Mouse (Mus musculus): ENCODE data around the gene Aurkaip1. TPM values are rescaled to one million over a fixed set of nuclear protein-coding genes. Genes with fewer than 3 reads are reported as not detected.

The Aurkaip1 gene
- polyA plus RNA-seq, 1 experiment: 341 TPM

GRCm38 (mm10) chr4:155863001-155863400 is 31.9 kb downstream of the Aurkaip1 start, which contains the start of gene Tas1r3:
TSS of gene Tas1r3 (minus strand) at chr4:155863362.
- Histone ChIP-seq H3K4me3 (replicated peaks) (no peak within 1 kb of the TSS), H3K27me3 (replicated peaks) (no peaks in the 10 kb centered on the region), H3K9me3 (no peaks in the 10 kb centered on the region), H3K36me3 (replicated peaks; ENCODE audit: low read length) (peaks cover 99% of the 10 kb centered on the region), H3K4me1 (peaks cover 24% of the 10 kb centered on the region)
- TF ChIP-seq GATA1 (IDR thresholded peaks at IDR 0.05; ENCODE audit: borderline replicate concordance, low read length) (no peak), FLI1 (IDR thresholded peaks at IDR 0.05; ENCODE audit: low read length) (no peak)

DNA sequence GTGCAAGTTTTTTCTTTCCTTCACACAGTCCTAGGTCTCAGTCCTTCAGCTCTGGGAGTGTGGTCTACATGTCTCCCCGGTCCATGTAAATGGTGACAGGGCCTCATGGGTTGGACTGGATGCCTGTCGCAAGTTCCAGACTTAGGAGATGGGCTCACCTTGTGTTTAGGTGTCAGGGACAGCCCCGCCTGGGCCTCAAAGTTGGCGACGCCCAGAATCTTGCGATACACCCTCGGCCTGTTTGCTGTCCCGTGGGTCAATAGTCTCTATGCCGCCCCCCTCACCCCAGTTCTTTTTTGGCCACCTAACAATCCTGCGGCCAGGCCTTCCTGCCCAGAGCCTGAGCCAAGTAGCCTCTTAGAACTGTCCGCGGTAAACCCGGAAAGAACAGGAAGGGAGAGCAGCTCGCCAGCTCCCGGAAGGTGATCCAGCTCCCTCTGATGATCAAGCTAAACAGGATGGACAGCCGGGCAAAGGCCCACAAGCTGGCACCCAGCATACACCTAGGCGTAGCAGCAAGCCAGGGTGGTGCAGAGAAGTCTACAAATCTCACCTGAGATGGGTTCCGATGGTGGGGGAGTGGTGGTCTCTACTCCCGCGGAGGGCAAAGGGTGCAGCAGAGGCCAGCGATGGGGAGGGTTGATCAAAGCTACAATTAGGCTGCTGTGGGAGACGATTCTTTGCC is 37.7 kb downstream of the Aurkaip1 start:
- Histone ChIP-seq H3K9me3 (no peaks in the 10 kb centered on the region), H3K4me3 (replicated peaks) (peak overlapping the region; percentile 98), H3K4me1 (peaks cover 56% of the 10 kb centered on the region), H3K27me3 (replicated peaks) (no peaks in the 10 kb centered on the region), H3K36me3 (replicated peaks; ENCODE audit: low read length) (peaks cover 73% of the 10 kb centered on the region)
- no peak for TF ChIP-seq GATA1 (IDR thresholded peaks at IDR 0.05; ENCODE audit: borderline replicate concordance, low read length)
- TF ChIP-seq FLI1 (IDR thresholded peaks at IDR 0.05; ENCODE audit: low read length): no peak

GRCm38 (mm10) chr4:155869317-155870033 is 38.4 kb downstream of the Aurkaip1 start, which contains the start of the genes Cptp and Ints11:
TSS of gene Cptp (minus strand) at chr4:155869440.
TSS of gene Ints11 (plus strand) at chr4:155869546.
- H3K27me3 ChIP-seq (replicated peaks): no peaks in the 10 kb centered on the region
- peaks cover 56% of the 10 kb centered on the region for H3K4me1 ChIP-seq
- no peaks in the 10 kb centered on the region for H3K9me3 ChIP-seq
- peak within 1 kb of the TSS; percentile 98 for H3K4me3 ChIP-seq (replicated peaks)
- H3K36me3 ChIP-seq (replicated peaks; ENCODE audit: low read length): peaks cover 73% of the 10 kb centered on the region
- TF ChIP-seq GATA1 (IDR thresholded peaks at IDR 0.05; ENCODE audit: borderline replicate concordance, low read length): no peak
- TF ChIP-seq FLI1 (IDR thresholded peaks at IDR 0.05; ENCODE audit: low read length): 0 out of 2 replicates have a peak, but pooled peaks have one; percentile 41

DNA sequence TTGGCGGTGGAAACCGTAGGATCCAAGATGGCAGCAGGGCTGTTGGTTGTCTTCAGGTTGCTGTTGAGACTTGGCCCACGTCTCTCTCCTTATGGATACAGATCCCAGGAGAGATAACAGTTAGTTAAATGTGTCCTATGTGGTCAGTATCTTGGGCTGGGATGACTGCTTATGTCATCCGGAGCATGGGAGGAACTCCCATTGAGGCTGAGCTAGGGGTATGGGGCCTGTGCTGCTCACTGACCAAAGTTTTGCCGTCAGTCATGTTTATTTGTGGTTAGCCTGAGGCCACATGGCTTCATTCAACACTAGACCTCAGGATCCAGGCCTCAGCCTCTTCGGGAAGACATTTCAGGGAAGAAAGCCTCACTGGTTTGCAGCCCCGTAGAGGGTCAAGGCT is 40.3 kb downstream of the Aurkaip1 start:
- Histone ChIP-seq H3K4me3 (replicated peaks) (peak overlapping the region; percentile 9), H3K27me3 (replicated peaks) (no peaks in the 10 kb centered on the region), H3K9me3 (no peaks in the 10 kb centered on the region), H3K36me3 (replicated peaks; ENCODE audit: low read length) (peaks cover 68% of the 10 kb centered on the region), H3K4me1 (peaks cover 47% of the 10 kb centered on the region)
- TF ChIP-seq FLI1 (IDR thresholded peaks at IDR 0.05; ENCODE audit: low read length) (no peak), GATA1 (IDR thresholded peaks at IDR 0.05; ENCODE audit: borderline replicate concordance, low read length) (no peak)

Other genes with a start within 250 kb of the Aurkaip1 start
- 0.17 and 0.60 TPM in 2 replicates for gene Slc35e2, start 229.9 kb upstream of the Aurkaip1 start, polyA plus RNA-seq (2012; ENCODE audit: insufficient read depth, low replicate concordance)
- 9.7 and 77.3 TPM in 2 replicates for gene Cdk11b, start 206.4 kb upstream of the Aurkaip1 start, polyA plus RNA-seq (2012; ENCODE audit: insufficient read depth, low replicate concordance)
- gene Gm10563, start 185.9 kb upstream of the Aurkaip1 start, polyA plus RNA-seq (2012; ENCODE audit: insufficient read depth, low replicate concordance): not detected in 2 replicates
- 3.7 TPM in 1 of 2 replicates, not detected in the other for gene Mmp23, start 177.9 kb upstream of the Aurkaip1 start, polyA plus RNA-seq (2012; ENCODE audit: insufficient read depth, low replicate concordance)
- gene Mib2, start 162.1 kb upstream of the Aurkaip1 start, polyA plus RNA-seq (2012; ENCODE audit: insufficient read depth, low replicate concordance): 45.2 and 94.9 TPM in 2 replicates
- 0.44 and 4.7 TPM in 2 replicates for gene Fndc10, start 136.9 kb upstream of the Aurkaip1 start, polyA plus RNA-seq (2012; ENCODE audit: insufficient read depth, low replicate concordance)
- 37.1 and 112 TPM in 2 replicates for gene Ssu72, start 126.5 kb upstream of the Aurkaip1 start, polyA plus RNA-seq (2012; ENCODE audit: insufficient read depth, low replicate concordance)
- gene Tmem240, start 96.5 kb upstream of the Aurkaip1 start, polyA plus RNA-seq (2012; ENCODE audit: insufficient read depth, low replicate concordance): 1.2 and 3.2 TPM in 2 replicates
- 11.3 and 20.5 TPM in 2 replicates for gene Atad3a, start 70.2 kb upstream of the Aurkaip1 start, polyA plus RNA-seq (2012; ENCODE audit: insufficient read depth, low replicate concordance)
- 0.41 and 1.4 TPM in 2 replicates for gene Vwa1, start 56.6 kb upstream of the Aurkaip1 start, polyA plus RNA-seq (2012; ENCODE audit: insufficient read depth, low replicate concordance)
- 0.04 TPM in 1 of 2 replicates, not detected in the other for gene Tmem88b, start 45.4 kb upstream of the Aurkaip1 start, polyA plus RNA-seq (2012; ENCODE audit: insufficient read depth, low replicate concordance)
- gene Ankrd65, start 40.8 kb upstream of the Aurkaip1 start, polyA plus RNA-seq (2012; ENCODE audit: insufficient read depth, low replicate concordance): not detected in 2 replicates
- 10.2 and 29.9 TPM in 2 replicates for gene Mrpl20, start 28.4 kb upstream of the Aurkaip1 start, polyA plus RNA-seq (2012; ENCODE audit: insufficient read depth, low replicate concordance)
- 8.4 and 15.4 TPM in 2 replicates for gene Ccnl2, start 18.8 kb upstream of the Aurkaip1 start, polyA plus RNA-seq (2012; ENCODE audit: insufficient read depth, low replicate concordance)
- 0.13 TPM in 1 of 2 replicates, not detected in the other for gene Mxra8, start 8.4 kb downstream of the Aurkaip1 start, polyA plus RNA-seq (2012; ENCODE audit: insufficient read depth, low replicate concordance)
- gene Dvl1, start 16.1 kb downstream of the Aurkaip1 start, polyA plus RNA-seq (2012; ENCODE audit: insufficient read depth, low replicate concordance): 29.5 and 68.0 TPM in 2 replicates
- gene Tas1r3, start 32.1 kb downstream of the Aurkaip1 start, polyA plus RNA-seq (2012; ENCODE audit: insufficient read depth, low replicate concordance): 0.22 and 1.7 TPM in 2 replicates
- 1.5 and 3.5 TPM in 2 replicates for gene Cptp, start 38.2 kb downstream of the Aurkaip1 start, polyA plus RNA-seq (2012; ENCODE audit: insufficient read depth, low replicate concordance)
- gene Ints11, start 38.3 kb downstream of the Aurkaip1 start, polyA plus RNA-seq (2012; ENCODE audit: insufficient read depth, low replicate concordance): 12.5 and 14.1 TPM in 2 replicates
- gene Pusl1, start 60.5 kb downstream of the Aurkaip1 start, polyA plus RNA-seq (2012; ENCODE audit: insufficient read depth, low replicate concordance): 99.4 and 450 TPM in 2 replicates
- gene Acap3, start 60.5 kb downstream of the Aurkaip1 start, polyA plus RNA-seq (2012; ENCODE audit: insufficient read depth, low replicate concordance): 33.2 and 58.6 TPM in 2 replicates
- 90.8 and 106 TPM in 2 replicates for gene Ube2j2, start 112.6 kb downstream of the Aurkaip1 start, polyA plus RNA-seq (2012; ENCODE audit: insufficient read depth, low replicate concordance)
- 30.2 and 64.1 TPM in 2 replicates for gene C1qtnf12, start 131.0 kb downstream of the Aurkaip1 start, polyA plus RNA-seq (2012; ENCODE audit: insufficient read depth, low replicate concordance)
- 3.3 and 5.3 TPM in 2 replicates for gene B3galt6, start 161.4 kb downstream of the Aurkaip1 start, polyA plus RNA-seq (2012; ENCODE audit: insufficient read depth, low replicate concordance)
- 29.6 and 45.2 TPM in 2 replicates for gene Sdf4, start 161.6 kb downstream of the Aurkaip1 start, polyA plus RNA-seq (2012; ENCODE audit: insufficient read depth, low replicate concordance)
- 2.3 and 9.4 TPM in 2 replicates for gene Tnfrsf4, start 182.6 kb downstream of the Aurkaip1 start, polyA plus RNA-seq (2012; ENCODE audit: insufficient read depth, low replicate concordance)
- gene Tnfrsf18, start 194.9 kb downstream of the Aurkaip1 start, polyA plus RNA-seq (2012; ENCODE audit: insufficient read depth, low replicate concordance): 2.9 TPM in 1 of 2 replicates, not detected in the other
- gene Ttll10, start 228.1 kb downstream of the Aurkaip1 start, polyA plus RNA-seq (2012; ENCODE audit: insufficient read depth, low replicate concordance): not detected in 2 replicates